Mouse (Mus musculus): ENCODE data around the gene Ap2m1. TPM values are rescaled to one million over a fixed set of nuclear protein-coding genes. Genes with fewer than 3 reads are reported as not detected.

Gene Ap2m1
- total RNA-seq, 1 experiment from 2014 or later: 128 TPM

- no peak for ATAC-seq (replicated peaks; ENCODE audit: insufficient number of reproducible peaks, low FRiP score, low TSS enrichment, poor library complexity, severe bottlenecking)
Measured at GRCm38 (mm10) chr16:20517701-20518374, 17.4 kb upstream of the Ap2m1 start.

- ATAC-seq (replicated peaks; ENCODE audit: insufficient number of reproducible peaks, low FRiP score, low TSS enrichment, poor library complexity, severe bottlenecking): no peak
Measured at GRCm38 (mm10) chr16:20523886-20524285, 11.4 kb upstream of the Ap2m1 start.

DNA sequence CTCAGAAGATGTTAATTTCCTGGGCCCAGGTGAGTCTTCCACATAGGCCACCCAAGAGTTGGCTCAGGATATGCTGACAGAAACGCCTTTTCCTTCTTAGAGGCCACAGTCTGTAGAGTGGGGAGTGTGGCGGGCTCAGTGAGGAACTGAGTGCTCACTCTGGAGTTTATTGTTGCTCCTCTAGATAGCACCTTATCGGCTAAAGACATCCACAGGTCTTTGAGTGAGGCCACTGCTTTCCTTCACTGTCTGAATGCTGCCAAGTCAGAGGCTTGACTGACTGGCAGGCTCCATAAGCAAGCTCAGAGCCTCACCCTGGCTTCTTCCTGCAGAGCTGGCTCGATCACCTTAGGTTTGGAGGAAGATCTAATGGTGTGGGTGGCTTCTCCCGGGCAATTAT lies 6.5 kb upstream of the Ap2m1 start:
- ATAC-seq (replicated peaks; ENCODE audit: insufficient number of reproducible peaks, low FRiP score, low TSS enrichment, poor library complexity, severe bottlenecking): no peak

DNA sequence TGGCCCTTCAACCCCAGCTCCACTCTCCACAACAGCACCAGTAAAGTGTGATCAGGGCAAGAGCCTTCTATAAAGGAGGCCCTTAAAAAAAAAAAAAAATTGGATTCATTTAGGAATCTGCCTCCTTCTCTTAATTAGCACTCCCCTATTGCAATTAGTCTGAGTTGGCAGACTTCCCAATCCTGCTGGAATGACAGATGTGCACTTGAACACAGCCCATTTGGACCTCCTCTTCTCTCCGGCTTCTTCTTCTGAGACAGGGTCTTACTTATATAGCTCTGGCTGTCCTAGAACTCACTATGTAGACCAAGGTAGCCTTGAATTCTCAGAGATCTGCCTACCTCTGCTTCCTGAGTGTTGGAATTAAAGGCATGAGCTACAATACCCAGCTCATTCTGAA lies 5.9 kb upstream of the Ap2m1 start:
- no peak for ATAC-seq (replicated peaks; ENCODE audit: insufficient number of reproducible peaks, low FRiP score, low TSS enrichment, poor library complexity, severe bottlenecking)

GRCm38 (mm10) chr16:20530941-20531340 lies 4.3 kb upstream of the Ap2m1 start:
- no peak for ATAC-seq (replicated peaks; ENCODE audit: insufficient number of reproducible peaks, low FRiP score, low TSS enrichment, poor library complexity, severe bottlenecking)

GRCm38 (mm10) chr16:20534617-20535295 lies 522 bp upstream of the Ap2m1 start:
- no peak for ATAC-seq (replicated peaks; ENCODE audit: insufficient number of reproducible peaks, low FRiP score, low TSS enrichment, poor library complexity, severe bottlenecking)

GRCm38 (mm10) chr16:20536081-20536665 lies 895 bp downstream of the Ap2m1 start:
- no peak for ATAC-seq (replicated peaks; ENCODE audit: insufficient number of reproducible peaks, low FRiP score, low TSS enrichment, poor library complexity, severe bottlenecking)

GRCm38 (mm10) chr16:20537071-20537471 lies 1.8 kb downstream of the Ap2m1 start:
- no peak for ATAC-seq (replicated peaks; ENCODE audit: insufficient number of reproducible peaks, low FRiP score, low TSS enrichment, poor library complexity, severe bottlenecking)

DNA sequence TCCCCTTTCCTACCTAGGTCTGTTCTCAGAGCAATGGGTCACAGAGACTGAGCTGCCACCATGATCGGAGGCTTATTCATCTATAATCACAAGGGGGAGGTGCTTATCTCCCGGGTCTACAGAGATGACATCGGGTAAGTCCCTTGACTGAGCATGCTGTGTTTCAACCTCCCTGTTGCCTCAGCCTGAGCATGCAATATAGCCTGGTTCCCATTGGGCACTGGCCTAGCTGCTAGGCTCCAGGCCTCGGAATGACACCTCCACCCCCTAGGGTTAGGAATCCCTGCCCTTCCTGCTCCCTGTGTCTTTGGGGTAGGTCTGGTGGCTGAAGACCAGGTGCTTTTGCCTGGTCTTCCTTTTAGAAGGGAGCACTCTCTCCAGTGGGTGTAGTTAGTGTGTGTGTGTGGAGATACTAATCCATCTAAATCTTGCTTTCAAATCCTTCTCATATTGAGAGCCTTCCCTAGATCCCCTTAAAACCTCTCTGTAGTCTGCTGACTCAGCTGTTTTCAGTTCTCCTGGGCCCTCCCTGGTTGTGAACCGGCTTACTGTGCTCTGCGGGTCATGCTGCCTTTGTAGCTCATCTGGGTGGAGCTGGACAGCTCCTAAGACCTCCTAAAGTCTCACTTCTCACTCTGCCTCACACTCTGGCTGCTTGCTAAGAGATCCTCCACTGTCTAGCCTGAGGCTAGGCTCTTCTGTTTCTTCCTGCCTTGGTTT lies 2.5 kb downstream of the Ap2m1 start:
- no peak for ATAC-seq (replicated peaks; ENCODE audit: insufficient number of reproducible peaks, low FRiP score, low TSS enrichment, poor library complexity, severe bottlenecking)

GRCm38 (mm10) chr16:20539649-20540048 lies 4.4 kb downstream of the Ap2m1 start:
- no peak for ATAC-seq (replicated peaks; ENCODE audit: insufficient number of reproducible peaks, low FRiP score, low TSS enrichment, poor library complexity, severe bottlenecking)

GRCm38 (mm10) chr16:20540438-20540837 lies 5.2 kb downstream of the Ap2m1 start:
- no peak for ATAC-seq (replicated peaks; ENCODE audit: insufficient number of reproducible peaks, low FRiP score, low TSS enrichment, poor library complexity, severe bottlenecking)

DNA sequence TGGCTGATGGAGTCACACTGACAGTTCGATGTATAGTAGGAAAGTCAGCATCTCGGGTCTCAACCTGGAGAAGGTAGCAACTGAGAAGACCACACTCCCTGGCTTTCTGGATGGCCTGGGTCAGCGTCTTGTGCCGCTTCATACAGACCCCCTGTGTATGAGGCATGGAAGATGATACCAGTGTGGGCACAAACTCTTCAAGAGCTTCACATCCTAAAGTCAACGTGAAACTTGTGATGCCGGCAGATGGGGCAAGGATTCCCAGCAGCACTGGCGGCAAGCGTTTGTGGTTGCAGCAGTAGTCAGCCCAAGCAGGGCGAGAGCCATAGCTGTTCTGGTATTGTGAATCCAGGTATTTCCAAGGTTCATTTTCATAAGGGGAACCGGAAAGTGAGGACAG lies 10.4 kb downstream of the Ap2m1 start:
- no peak for ATAC-seq (replicated peaks; ENCODE audit: insufficient number of reproducible peaks, low FRiP score, low TSS enrichment, poor library complexity, severe bottlenecking)

GRCm38 (mm10) chr16:20547423-20547822 lies 12.1 kb downstream of the Ap2m1 start:
- no peak for ATAC-seq (replicated peaks; ENCODE audit: insufficient number of reproducible peaks, low FRiP score, low TSS enrichment, poor library complexity, severe bottlenecking)

GRCm38 (mm10) chr16:20548096-20548948 lies 13.0 kb downstream of the Ap2m1 start, which contains the start of gene Abcf3:
Gene Abcf3 (plus strand): TSS chr16:20548577.
- peak; percentile 98 for ATAC-seq (replicated peaks; ENCODE audit: insufficient number of reproducible peaks, low FRiP score, low TSS enrichment, poor library complexity, severe bottlenecking)

DNA sequence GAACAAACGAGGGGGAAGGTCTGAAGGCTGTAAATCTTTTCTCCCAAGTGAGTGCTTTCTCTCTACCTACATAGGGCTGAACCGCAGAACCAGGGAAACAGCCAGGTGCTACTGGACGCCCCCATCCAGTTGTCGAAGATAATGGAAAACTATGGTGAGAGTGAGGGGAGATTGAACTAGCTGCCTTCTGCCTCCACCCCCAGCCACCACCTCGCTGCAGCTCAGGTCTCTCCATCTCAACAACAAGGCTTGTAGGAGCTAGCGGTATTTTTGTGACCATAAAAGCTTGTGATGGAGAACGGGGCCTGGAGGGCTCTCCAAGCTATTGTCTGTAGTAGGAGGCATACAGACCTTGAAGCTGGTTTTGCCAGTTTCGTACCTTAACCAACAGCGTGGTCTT lies 13.9 kb downstream of the Ap2m1 start:
- ATAC-seq (replicated peaks; ENCODE audit: insufficient number of reproducible peaks, low FRiP score, low TSS enrichment, poor library complexity, severe bottlenecking): no peak

DNA sequence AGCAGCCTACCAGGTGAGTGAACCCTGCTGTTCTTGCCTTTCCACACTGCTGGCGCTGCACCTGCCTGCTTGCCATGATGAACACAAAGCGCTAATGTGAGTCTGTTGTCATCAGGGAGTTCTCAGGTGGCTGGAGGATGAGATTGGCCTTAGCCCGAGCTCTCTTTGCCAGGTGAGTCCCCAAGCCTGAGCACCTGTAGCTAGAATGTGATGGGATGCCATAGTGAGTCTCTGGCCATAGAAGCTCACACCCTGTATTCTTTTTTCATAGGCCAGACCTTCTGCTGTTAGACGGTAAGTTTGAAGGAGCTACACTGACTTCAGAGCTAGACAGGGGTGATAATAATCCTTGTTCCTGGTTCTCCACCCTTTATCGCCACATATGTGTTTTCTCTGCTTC lies 16.4 kb downstream of the Ap2m1 start:
- no peak for ATAC-seq (replicated peaks; ENCODE audit: insufficient number of reproducible peaks, low FRiP score, low TSS enrichment, poor library complexity, severe bottlenecking)

DNA sequence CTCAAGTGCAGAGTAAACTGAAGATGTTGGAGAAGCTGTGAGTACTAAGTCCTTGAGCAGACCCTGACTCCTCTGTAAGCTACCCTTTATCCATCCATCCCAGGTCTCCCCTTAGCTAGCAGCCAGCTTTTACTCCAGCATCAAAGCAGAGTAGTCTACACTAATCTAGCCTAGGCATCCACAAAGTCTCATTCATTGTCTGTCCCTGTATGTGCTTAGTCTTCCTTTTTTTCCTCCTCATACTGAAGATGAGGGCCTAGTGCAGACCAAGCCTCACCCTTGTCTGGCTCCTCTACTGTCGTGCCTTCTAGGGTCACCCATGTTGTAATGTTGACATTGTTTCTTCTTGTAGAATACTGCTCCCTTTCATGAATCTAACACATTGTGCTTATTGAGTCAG lies 17.3 kb downstream of the Ap2m1 start:
- ATAC-seq (replicated peaks; ENCODE audit: insufficient number of reproducible peaks, low FRiP score, low TSS enrichment, poor library complexity, severe bottlenecking): no peak

DNA sequence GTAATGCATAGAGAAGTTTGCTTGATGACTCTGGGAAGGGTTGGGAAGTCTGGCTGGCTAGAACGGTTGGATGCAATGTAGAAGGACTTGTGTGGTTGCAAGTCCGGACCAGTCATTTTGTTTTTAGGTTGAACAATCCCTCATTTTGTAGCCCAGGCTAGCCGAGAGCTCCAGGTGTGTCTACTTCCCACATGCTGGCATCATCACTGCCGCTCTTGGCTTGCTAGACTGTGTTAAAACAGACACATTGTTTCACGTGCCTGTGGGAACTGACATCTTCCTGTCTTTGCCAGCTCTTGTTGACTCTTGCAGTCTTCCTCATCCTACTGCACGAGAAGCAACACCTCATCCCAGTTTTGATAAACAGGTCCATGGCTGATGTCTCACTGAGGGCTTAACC lies 19.7 kb downstream of the Ap2m1 start:
- no peak for ATAC-seq (replicated peaks; ENCODE audit: insufficient number of reproducible peaks, low FRiP score, low TSS enrichment, poor library complexity, severe bottlenecking)

GRCm38 (mm10) chr16:20557381-20557780 lies 22.1 kb downstream of the Ap2m1 start:
- no peak for ATAC-seq (replicated peaks; ENCODE audit: insufficient number of reproducible peaks, low FRiP score, low TSS enrichment, poor library complexity, severe bottlenecking)

Measured in monocyte, adult 5-6 weeks (primary cell).